Mouse (Mus musculus) cerebellum, adult 8-10 months (tissue): ENCODE results near the gene A4galt.

Source experiments
- DNase-seq: peaks from one replicate; pipeline ENCODE4 v3.0.0; 2022

A4galt gene

GRCm38 (mm10) chr15:83265269-83265668 lies 13.7 kb upstream of the A4galt start:
- DNase-seq, result no peak

- DNase-seq, result no peak
Measured at GRCm38 (mm10) chr15:83263405-83263804, 11.8 kb upstream of the A4galt start.

- DNase-seq, result no peak
Measured at GRCm38 (mm10) chr15:83257906-83258305, 6.3 kb upstream of the A4galt start.

- no peak for DNase-seq
Measured at GRCm38 (mm10) chr15:83256491-83256890, 4.9 kb upstream of the A4galt start.

GRCm38 (mm10) chr15:83255944-83256343 lies 4.4 kb upstream of the A4galt start:
- DNase-seq, result no peak

- no peak for DNase-seq
Measured at GRCm38 (mm10) chr15:83255191-83255782, 3.7 kb upstream of the A4galt start.

- DNase-seq, result no peak
Measured at GRCm38 (mm10) chr15:83254372-83255070, 2.9 kb upstream of the A4galt start.

GRCm38 (mm10) chr15:83252060-83252459 lies 486 bp upstream of the A4galt start:
- no peak for DNase-seq

GRCm38 (mm10) chr15:83250651-83251175 lies 861 bp downstream of the A4galt start:
- no peak for DNase-seq

- DNase-seq, result no peak
Measured at GRCm38 (mm10) chr15:83249535-83250287, 1.9 kb downstream of the A4galt start.

- no peak for DNase-seq
Measured at GRCm38 (mm10) chr15:83248236-83248844, 3.2 kb downstream of the A4galt start.

- no peak for DNase-seq
Measured at GRCm38 (mm10) chr15:83244371-83244770, 7.2 kb downstream of the A4galt start.

GRCm38 (mm10) chr15:83241961-83242680 lies 9.5 kb downstream of the A4galt start:
- no peak for DNase-seq

GRCm38 (mm10) chr15:83241497-83241896 lies 10.1 kb downstream of the A4galt start:
- DNase-seq, result no peak

GRCm38 (mm10) chr15:83237460-83238243 lies 13.9 kb downstream of the A4galt start:
- DNase-seq, result no peak

GRCm38 (mm10) chr15:83236824-83237223 lies 14.8 kb downstream of the A4galt start:
- no peak for DNase-seq

- peak; percentile 73 for DNase-seq
Measured at GRCm38 (mm10) chr15:83233219-83233992, 18.2 kb downstream of the A4galt start.

GRCm38 (mm10) chr15:83227559-83227958 lies 24.0 kb downstream of the A4galt start:
- no peak for DNase-seq

GRCm38 (mm10) chr15:83226871-83227270 lies 24.7 kb downstream of the A4galt start:
- no peak for DNase-seq

- DNase-seq, result no peak
Measured at GRCm38 (mm10) chr15:83226066-83226834, 25.3 kb downstream of the A4galt start.
